Mouse (Mus musculus) lung, embryonic 16.5 days (tissue): Measurements from ENCODE around the gene Ppie. TPM values are rescaled to one million over a fixed set of nuclear protein-coding genes. Genes with fewer than 3 reads are reported as not detected.
"Not testable (repeated sequence)": the region's sequence is repeated elsewhere in the genome, so short reads cannot be mapped to it uniquely, and the experiment has no call there.

Source experiments
- ATAC-seq: fragments of 200-750 bp; cut with Nextera tagmentation; 2 replicates; pipeline ENCODE4 v1.8.0; 2017; ENCODE audit warnings: low read depth, mild to moderate bottlenecking, moderate library complexity
- H3K27ac ChIP-seq: fragments of 300-500 bp; sonication (generic); 2 replicates; pipeline ENCODE4 v1.5.1; 2014; ENCODE audit warnings: mild to moderate bottlenecking, control low read depth, low read length
- H3K27me3 ChIP-seq: fragments of 300-500 bp; sonication (generic); 2 replicates; pipeline ENCODE4 v1.6.1; 2014; ENCODE audit warnings: low read depth, low read length, mixed read lengths; ENCODE audit not compliant: control insufficient read depth, insufficient read depth
- H3K36me3 ChIP-seq: fragments of 300-500 bp; sonication (generic); 2 replicates; pipeline ENCODE4 v1.6.1; 2014; ENCODE audit warnings: low read length; ENCODE audit not compliant: control insufficient read depth, insufficient read depth
- H3K4me1 ChIP-seq: fragments of 300-500 bp; sonication (generic); replicated peaks from 2 replicates; pipeline ENCODE4 v1.6.1; 2014; ENCODE audit warnings: low read length, mixed read lengths; ENCODE audit not compliant: control insufficient read depth, insufficient read depth
- H3K4me2 ChIP-seq: fragments of 300-500 bp; sonication (generic); 2 replicates; pipeline ENCODE4 v1.6.1; 2014; ENCODE audit warnings: low read depth, low read length, control low read depth
- H3K4me3 ChIP-seq: fragments of 300-500 bp; sonication (generic); 2 replicates; pipeline ENCODE4 v1.5.1; 2014; ENCODE audit warnings: mild to moderate bottlenecking, low read length, control low read depth
- H3K9ac ChIP-seq: fragments of 300-500 bp; sonication (generic); 2 replicates; pipeline ENCODE4 v1.6.1; 2014; ENCODE audit warnings: low read length, control low read depth
- H3K9me3 ChIP-seq: fragments of 300-500 bp; sonication (generic); 2 replicates; pipeline ENCODE4 v1.6.1; 2016; ENCODE audit warnings: low read length; ENCODE audit not compliant: control insufficient read depth
- WGBS: fragments of 180-500 bp; shearing (Covaris S2); extraction: QIAGEN DNeasy Blood & Tissue Kit; methylation state at CpG from one replicate; pipeline ENCODE4 v1.1.7; 2014; 5-methylcytosine and 5-hydroxymethylcytosine counted together
- polyA plus RNA-seq: library from polyadenylated mRNA; unstranded; fragments of >200 nt; fragmentation: Nextera tagmentation; extraction: Ambion mirVana; gene quantifications from 2 replicates; pipeline ENCODE4 v1.2.1, GENCODE M21; 2015

Ppie gene
- polyA plus RNA-seq, 1 experiment from 2014 or later = 94.7 TPM

GRCm38 (mm10) chr4:123106864-123107263, 32.9 kb downstream of the Ppie start:
- no peaks in the 10 kb centered on the region for H3K9me3 ChIP-seq
- H3K36me3 ChIP-seq = no peaks in the 10 kb centered on the region
- no peak overlapping the region for H3K4me2 ChIP-seq
- no peak overlapping the region for H3K9ac ChIP-seq
- H3K4me3 ChIP-seq = no peak overlapping the region
- no peak overlapping the region for H3K27ac ChIP-seq
- 73% methylated on average over 2 of the region's 2 CpGs for WGBS
- peaks cover 9% of the 10 kb centered on the region; the same call in 1 of the 2 replicates for H3K4me1 ChIP-seq
- ATAC-seq = no peak
- peaks cover 33% of the 10 kb centered on the region for H3K27me3 ChIP-seq

GRCm38 (mm10) chr4:123105929-123106328, 33.8 kb downstream of the Ppie start:
- ATAC-seq, H3K4me1 ChIP-seq: not testable (repeated sequence)
- peaks cover 33% of the 10 kb centered on the region for H3K27me3 ChIP-seq

GRCm38 (mm10) chr4:123105451-123105790, 34.3 kb downstream of the Ppie start:
- peak overlapping the region; percentile 41 for H3K4me3 ChIP-seq
- 18% methylated on average over 24 of the region's 24 CpGs for WGBS
- H3K4me2 ChIP-seq = peak overlapping the region; percentile 54
- H3K4me1 ChIP-seq = peaks cover 9% of the 10 kb centered on the region; the same call in 1 of the 2 replicates
- H3K9me3 ChIP-seq = no peaks in the 10 kb centered on the region
- no peak overlapping the region for H3K27ac ChIP-seq
- peaks cover 33% of the 10 kb centered on the region for H3K27me3 ChIP-seq
- ATAC-seq = no peak
- no peak overlapping the region for H3K9ac ChIP-seq
- no peaks in the 10 kb centered on the region for H3K36me3 ChIP-seq

More at GRCm38 (mm10) chr4:123105929-123106328, 33.8 kb downstream of the Ppie start:
- H3K9ac ChIP-seq, H3K4me2 ChIP-seq, H3K27ac ChIP-seq, H3K4me3 ChIP-seq, H3K9me3 ChIP-seq, H3K36me3 ChIP-seq: not testable (repeated sequence)
- 77% methylated on average over 7 of the region's 7 CpGs for WGBS

- peak within 1 kb of the TSS; percentile 41 for H3K4me3 ChIP-seq
- peak within 1 kb of the TSS; percentile 54 for H3K4me2 ChIP-seq
- WGBS = 5% methylated on average over 73 of the region's 75 CpGs
- H3K27me3 ChIP-seq = peaks cover 33% of the 10 kb centered on the region
- peak within 1 kb of the TSS; percentile 20; the same call in 1 of the 2 replicates for H3K9ac ChIP-seq
- ATAC-seq = peak; percentile 81
- H3K4me1 ChIP-seq = peaks cover 9% of the 10 kb centered on the region; the same call in 1 of the 2 replicates
- no peaks in the 10 kb centered on the region for H3K36me3 ChIP-seq
- no peak within 1 kb of the TSS for H3K27ac ChIP-seq
- H3K9me3 ChIP-seq = no peaks in the 10 kb centered on the region
Observed at GRCm38 (mm10) chr4:123104651-123105450, 34.9 kb downstream of the Ppie start, which contains the start of gene Bmp8b. Bmp8b (plus strand) TSS chr4:123105165.

GRCm38 (mm10) chr4:123093869-123094268, 45.9 kb downstream of the Ppie start:
- H3K4me3 ChIP-seq = peak overlapping the region; percentile 16; the same call in 1 of the 2 replicates
- no peaks in the 10 kb centered on the region for H3K4me1 ChIP-seq
- no peaks in the 10 kb centered on the region for H3K36me3 ChIP-seq
- peak; percentile 60 for ATAC-seq
- no peaks in the 10 kb centered on the region for H3K27me3 ChIP-seq
- 46% methylated on average over 8 of the region's 9 CpGs for WGBS
- H3K9me3 ChIP-seq = no peaks in the 10 kb centered on the region
- peak overlapping the region; percentile 27; the same call in 1 of the 2 replicates for H3K27ac ChIP-seq
- no peak overlapping the region for H3K9ac ChIP-seq
- peak overlapping the region; percentile 46 for H3K4me2 ChIP-seq

GRCm38 (mm10) chr4:123093064-123093776, 46.5 kb downstream of the Ppie start:
- Histone ChIP-seq H3K36me3 (no peaks in the 10 kb centered on the region), H3K9me3 (no peaks in the 10 kb centered on the region), H3K9ac (no peak overlapping the region), H3K4me2 (peak overlapping the region; percentile 46), H3K27me3 (no peaks in the 10 kb centered on the region), H3K4me3 (peak overlapping the region; percentile 11; the same call in 1 of the 2 replicates), H3K27ac (peak overlapping the region; percentile 76), H3K4me1 (no peaks in the 10 kb centered on the region)
- peak; percentile 93 for ATAC-seq
- WGBS = 33% methylated on average over 17 of the region's 17 CpGs

GRCm38 (mm10) chr4:123092621-123093020, 47.1 kb downstream of the Ppie start:
- no peaks in the 10 kb centered on the region for H3K4me1 ChIP-seq
- no peak overlapping the region for H3K9ac ChIP-seq
- H3K9me3 ChIP-seq = no peaks in the 10 kb centered on the region
- 61% methylated on average over 5 of the region's 5 CpGs for WGBS
- no peak for ATAC-seq
- H3K27ac ChIP-seq = no peak overlapping the region
- 0 out of 2 replicates have a peak overlapping the region, but pooled peaks have one; percentile 46 for H3K4me2 ChIP-seq
- H3K36me3 ChIP-seq = no peaks in the 10 kb centered on the region
- H3K27me3 ChIP-seq = no peaks in the 10 kb centered on the region
- H3K4me3 ChIP-seq = no peak overlapping the region

GRCm38 (mm10) chr4:123086381-123086780, 53.4 kb downstream of the Ppie start:
- Histone ChIP-seq H3K4me2 (no peak overlapping the region), H3K4me1 (no peaks in the 10 kb centered on the region), H3K9me3 (peaks cover 3% of the 10 kb centered on the region; the same call in 1 of the 2 replicates), H3K4me3 (no peak overlapping the region), H3K27ac (no peak overlapping the region), H3K27me3 (no peaks in the 10 kb centered on the region; the same call in 1 of the 2 replicates), H3K9ac (no peak overlapping the region), H3K36me3 (no peaks in the 10 kb centered on the region)
- 82% methylated on average over 4 of the region's 4 CpGs for WGBS
- ATAC-seq = no peak

- 75% methylated on average over 2 of the region's 2 CpGs for WGBS
- H3K27me3 ChIP-seq = no peaks in the 10 kb centered on the region; the same call in 1 of the 2 replicates
- no peak overlapping the region for H3K4me2 ChIP-seq
- peaks cover 3% of the 10 kb centered on the region; the same call in 1 of the 2 replicates for H3K9me3 ChIP-seq
- no peaks in the 10 kb centered on the region for H3K4me1 ChIP-seq
- H3K27ac ChIP-seq = no peak overlapping the region
- no peaks in the 10 kb centered on the region for H3K36me3 ChIP-seq
- H3K4me3 ChIP-seq = no peak overlapping the region
- H3K9ac ChIP-seq = no peak overlapping the region
- ATAC-seq = no peak
Observed at GRCm38 (mm10) chr4:123085290-123085689, 54.5 kb downstream of the Ppie start.
